Mouse (Mus musculus) yolk sac, embryonic 10.5 days (tissue): ENCODE data around the gene Syne2.

Source experiments
- DNase-seq: peaks from one replicate; pipeline ENCODE4 v3.0.0-alpha.2; 2017; ENCODE audit warnings: low spot score

Gene Syne2

DNA sequence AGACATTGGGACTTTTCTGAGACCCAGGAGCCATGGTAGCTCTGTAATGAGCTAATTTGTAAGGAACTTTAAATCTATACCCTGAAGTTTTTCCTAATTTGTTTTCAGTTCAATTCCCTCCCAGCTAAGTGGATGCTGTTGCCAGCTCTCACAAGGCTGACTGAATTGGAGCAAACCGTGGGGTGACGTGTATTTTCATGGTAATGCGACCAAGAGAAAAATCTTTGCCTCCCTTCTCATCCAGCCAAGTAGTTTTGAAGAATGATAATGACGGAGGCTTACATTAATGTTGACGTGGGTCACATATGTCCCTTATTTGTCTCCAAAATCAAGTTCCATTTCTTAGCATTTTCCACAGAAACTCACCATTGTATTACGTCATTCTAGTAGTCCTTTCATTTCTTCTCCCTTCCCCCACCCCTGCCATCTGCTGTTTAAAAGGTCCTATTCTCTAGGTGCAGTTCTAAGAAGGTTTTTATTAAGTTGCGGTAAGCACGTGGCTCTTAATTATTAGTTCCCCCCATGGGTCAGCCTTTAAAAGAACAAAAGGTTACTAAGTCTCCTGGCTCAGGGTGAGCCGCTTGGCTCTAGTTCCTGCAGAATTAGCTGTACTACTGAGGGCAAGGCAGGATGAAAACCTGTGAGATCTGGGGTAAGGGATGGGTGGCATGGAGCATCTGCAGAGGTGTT is 55.8 kb downstream of the Syne2 start:
- DNase-seq = no peak

GRCm38 (mm10) chr12:75874287-75874994 is 56.5 kb downstream of the Syne2 start:
- no peak for DNase-seq

DNA sequence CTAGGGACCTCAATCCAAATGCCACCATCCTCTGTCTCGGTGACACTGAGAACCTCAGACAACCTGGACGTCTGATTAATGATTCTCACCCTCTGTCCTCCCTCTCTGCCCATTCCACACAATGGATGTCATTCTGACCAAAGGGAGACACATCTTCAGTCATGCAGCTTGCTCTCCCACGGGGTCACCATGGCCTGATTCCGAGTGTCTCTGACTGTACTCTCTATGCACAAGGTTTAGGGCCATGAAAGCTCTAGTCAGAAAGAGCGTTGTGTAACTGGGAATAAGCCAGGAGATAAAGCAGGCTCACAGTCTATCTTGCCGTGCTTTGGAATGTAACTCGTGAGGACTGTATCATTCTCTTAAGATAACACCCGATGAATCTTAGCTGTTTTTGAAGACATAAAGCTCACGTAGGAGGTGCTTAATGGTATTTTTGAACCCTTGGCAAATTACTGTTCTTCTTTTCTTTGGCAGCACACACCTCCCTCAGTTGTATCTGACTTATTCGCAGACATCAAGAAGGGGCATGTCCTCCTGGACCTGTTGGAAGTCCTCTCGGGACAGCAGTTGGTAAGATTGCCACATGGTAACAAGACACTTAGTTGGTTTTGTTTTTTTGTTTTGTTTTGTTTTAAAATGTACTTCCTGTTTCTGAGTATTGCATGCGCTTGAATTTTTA is 61.8 kb downstream of the Syne2 start:
- DNase-seq = no peak

GRCm38 (mm10) chr12:75881554-75881953 is 63.6 kb downstream of the Syne2 start:
- DNase-seq = no peak

DNA sequence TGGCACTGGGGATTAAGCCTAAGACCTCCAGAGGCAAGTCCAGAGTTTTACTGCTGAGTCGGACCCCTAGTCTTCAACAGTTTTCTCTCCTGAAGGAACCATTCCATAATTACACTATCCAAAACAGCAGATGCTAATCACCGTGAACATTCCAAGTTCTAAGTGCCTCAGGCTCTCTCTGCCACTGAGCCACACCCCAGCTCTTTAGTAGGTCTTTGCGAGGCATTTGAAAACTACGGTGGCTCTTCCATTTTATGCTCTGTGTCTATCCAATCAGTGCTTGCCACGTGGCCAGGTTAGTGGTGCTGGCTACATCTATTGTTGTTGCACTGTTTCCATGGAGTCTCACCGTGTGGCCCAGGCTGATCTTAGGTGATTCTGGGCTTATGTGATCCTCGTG is 68.2 kb downstream of the Syne2 start:
- DNase-seq = no peak

DNA sequence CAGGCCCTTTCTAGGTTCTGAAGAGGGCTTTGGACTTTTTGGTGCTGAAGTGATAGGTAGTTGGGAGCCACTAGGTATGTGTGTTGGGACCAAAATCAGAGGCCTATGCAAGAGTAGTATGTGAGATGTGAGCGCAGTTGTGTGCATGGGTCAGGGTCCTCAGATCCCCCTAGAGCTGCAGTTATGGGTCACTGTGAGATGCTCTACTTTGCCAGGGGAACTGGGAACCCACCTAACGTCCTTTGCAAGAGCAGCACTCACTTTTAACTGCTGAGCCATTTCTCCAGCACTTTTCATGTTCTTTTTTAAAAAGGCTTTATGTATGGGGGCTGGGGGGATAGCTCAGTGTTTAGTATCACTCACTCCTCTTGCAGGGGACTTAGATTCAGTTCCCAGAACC is 69.0 kb downstream of the Syne2 start:
- DNase-seq = no peak

- no peak for DNase-seq
These were observed 70.8 kb downstream of the Syne2 start for GRCm38 (mm10) chr12:75888721-75889120.

- no peak for DNase-seq
These were observed 73.3 kb downstream of the Syne2 start for GRCm38 (mm10) chr12:75891206-75891605.

DNA sequence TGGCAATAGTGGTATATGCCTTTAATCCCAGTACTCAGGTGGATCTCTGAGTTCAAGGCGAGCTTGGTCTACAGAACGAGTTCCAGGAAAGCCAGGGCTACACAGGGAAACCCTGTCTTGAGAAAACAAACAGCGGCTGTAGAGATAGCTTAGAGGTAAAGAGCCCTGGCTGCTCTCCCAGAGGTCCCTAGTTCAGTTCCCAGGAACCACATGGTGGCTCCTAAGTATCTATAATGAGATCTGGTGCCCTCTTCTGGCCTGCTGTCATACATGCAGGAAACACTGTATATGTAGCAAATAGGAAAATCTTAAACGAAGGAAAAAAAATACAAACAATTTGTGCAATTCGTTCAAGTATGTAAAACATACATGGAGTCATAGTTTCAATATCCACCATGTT is 75.5 kb downstream of the Syne2 start:
- DNase-seq = no peak

DNA sequence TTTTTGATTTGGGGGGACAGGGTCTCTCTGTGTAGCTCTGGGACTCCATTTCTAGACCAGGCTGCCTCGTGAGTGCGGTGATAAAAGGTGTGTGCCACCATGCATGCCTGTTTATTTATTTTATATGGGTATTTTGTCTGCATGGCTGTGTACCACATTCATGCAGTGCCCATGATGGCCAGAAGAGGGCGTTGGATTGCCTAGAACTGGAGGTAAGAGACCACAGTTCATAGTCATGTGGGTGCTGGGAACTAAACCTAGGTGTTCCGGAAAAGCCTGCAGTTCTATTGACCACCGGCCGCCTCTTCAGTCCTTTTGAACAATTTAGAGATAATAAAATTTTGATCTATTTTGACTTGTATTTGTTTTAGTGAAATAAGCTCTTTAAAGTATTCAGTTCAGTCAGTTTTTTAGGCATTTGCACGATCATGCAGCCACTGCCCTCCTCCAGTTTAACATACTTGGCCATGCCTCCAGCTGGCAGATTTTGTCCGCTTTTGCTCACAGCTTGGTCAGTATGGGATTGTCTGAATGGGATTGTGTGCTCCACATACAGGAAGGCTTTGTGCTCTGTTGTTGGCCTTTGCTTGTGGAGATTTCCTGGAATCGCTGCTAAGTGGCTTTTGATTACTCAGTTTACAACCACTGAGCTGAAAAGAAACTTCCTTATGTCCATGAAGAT is 76.5 kb downstream of the Syne2 start:
- DNase-seq = no peak

DNA sequence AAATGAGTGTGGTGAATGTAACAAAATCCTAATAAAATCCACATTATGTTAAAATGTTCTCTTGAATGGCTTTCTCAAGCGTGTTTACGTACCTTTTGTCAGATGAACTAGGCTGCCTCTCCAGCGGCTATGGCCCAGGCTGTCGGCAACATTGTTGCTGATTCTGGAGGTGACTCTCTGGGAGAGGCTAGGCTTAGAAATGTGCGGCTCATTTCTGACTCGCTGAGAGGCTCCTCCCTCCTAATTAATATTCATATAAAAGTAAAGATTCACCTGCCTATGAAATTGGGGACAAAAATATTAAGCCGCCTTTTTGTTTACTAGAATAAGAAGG is 77.0 kb downstream of the Syne2 start:
- no peak for DNase-seq

DNA sequence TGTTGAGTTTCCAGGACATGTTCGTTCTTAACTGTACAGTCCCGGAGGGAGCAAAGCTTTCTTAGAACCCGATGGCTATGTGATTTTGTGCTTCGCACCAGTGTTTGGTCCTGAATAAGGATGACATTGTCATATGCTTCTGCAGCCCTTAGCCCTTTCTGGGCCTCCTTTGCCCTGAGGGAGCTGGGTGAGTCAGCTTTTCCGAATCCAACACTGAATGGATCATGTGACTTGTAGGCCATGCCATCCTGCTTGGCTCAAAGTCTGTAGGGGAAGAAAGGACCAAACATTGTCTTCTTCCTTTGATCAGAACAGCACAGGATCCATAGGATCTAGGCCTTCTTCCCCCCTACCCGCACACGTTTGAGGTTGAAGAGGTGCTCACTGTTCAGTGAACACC is 79.9 kb downstream of the Syne2 start:
- no peak for DNase-seq

- DNase-seq = no peak
These were observed 83.8 kb downstream of the Syne2 start for GRCm38 (mm10) chr12:75901721-75902120.

- DNase-seq = no peak
These were observed 86.1 kb downstream of the Syne2 start for GRCm38 (mm10) chr12:75904068-75904467.

DNA sequence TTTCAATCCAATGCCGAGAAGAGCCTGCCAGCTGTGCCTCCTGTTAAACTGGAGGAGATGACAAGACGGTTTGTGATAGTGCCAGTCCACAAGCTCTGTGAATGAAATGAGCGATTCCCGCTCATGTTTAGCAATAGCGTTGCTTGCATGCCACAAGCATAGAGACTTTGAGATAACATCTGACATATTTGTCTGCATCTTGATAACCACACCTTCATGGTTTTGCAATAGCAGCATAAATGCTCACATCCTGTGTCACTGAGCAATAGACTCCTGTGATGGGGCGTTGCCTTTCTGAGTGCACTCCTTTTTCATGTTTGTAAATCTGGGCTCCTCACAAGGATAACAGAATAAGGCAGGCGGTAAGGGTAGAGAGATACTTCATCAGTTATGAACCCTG is 87.4 kb downstream of the Syne2 start:
- no peak for DNase-seq

GRCm38 (mm10) chr12:75908466-75908865 is 90.5 kb downstream of the Syne2 start:
- no peak for DNase-seq

DNA sequence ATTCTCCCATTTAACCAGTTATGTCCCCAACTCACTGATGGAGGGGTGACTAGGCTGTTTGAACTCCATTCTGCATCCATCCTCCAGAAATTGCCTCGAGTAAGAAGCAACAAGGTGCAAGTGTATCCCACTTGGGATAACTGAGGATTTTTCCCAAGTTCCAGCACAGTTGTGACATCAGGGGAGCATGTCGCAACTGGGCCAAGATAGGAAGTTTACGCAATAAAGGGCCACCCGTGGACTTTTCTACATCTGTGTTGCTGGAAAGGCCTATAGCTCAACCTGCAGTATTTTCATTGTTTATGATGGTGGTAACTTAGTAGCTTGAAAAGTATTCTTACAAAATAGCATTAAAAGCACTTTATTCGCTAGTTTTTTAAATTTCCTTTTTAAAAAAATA is 97.8 kb downstream of the Syne2 start:
- no peak for DNase-seq

DNA sequence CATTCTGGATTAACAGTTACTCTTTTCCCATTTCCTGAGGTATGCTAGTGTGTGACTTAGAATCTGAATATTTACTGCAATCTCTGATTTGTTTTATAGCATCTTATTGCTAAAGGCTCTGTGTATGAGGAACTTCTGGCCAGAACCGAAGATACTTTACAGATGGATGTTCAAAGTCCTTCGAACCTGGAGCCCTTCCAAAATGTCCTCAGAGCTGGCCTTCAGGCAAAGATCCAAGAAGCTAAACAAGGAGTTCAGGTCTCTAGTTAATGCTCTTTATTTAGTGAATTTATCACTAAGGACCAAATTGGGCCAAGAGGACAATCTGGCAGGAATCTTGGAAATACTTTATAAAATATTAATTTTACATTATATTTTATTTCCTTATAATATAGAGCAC is 100.5 kb downstream of the Syne2 start:
- no peak for DNase-seq

- no peak for DNase-seq
These were observed 101.0 kb downstream of the Syne2 start for GRCm38 (mm10) chr12:75918914-75919313.

DNA sequence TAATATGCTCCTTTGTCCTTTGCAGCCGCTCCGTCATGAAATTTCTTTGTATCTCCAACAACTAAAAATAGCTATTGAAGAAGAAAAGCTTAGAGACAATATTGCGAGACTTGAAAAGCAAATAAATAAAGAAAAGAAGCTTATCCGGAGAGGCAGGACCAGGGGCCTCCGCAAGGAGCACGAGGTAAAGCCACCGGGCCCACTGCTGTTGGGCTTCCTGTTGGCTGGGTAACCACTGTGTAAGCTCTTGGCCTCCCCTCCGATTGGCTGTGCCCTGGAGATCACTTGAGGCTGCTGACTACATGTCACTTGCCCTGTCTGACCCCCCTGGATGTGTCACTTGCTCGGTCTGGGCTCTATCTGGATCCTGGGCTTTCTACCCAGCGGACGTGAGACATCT is 105.0 kb downstream of the Syne2 start:
- DNase-seq = peak; percentile 6

DNA sequence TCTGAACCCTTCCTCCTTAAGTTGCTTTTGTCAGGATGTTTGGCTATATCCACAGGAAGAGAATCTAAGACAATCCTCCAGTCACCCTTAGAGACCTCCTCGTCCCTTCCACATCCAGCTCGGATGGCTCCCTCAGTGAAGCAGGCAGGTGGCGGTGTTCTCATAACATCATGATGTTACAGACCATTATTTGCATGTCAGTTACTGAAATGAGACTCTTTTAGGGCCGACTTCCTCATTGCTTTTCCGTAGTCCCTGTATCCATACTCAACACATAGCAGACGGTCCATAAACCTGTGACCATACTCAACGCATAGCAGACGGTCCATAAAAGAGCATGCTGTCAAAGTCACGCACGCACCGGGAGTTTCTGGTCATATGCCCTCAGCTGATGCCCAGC is 106.9 kb downstream of the Syne2 start:
- no peak for DNase-seq

GRCm38 (mm10) chr12:75927596-75927995 is 109.7 kb downstream of the Syne2 start:
- DNase-seq = no peak

- no peak for DNase-seq
These were observed 115.6 kb downstream of the Syne2 start for GRCm38 (mm10) chr12:75933561-75933960.
